Mouse (Mus musculus) liver, postnatal 0 days (tissue): ENCODE measurements around the gene Myh9. TPM values are rescaled to one million over a fixed set of nuclear protein-coding genes. Genes with fewer than 3 reads are reported as not detected.
A peak's percentile ranks its signal among the peaks of the same experiment; 100 is the strongest.

Experiments
- ATAC-seq: fragments of 200-750 bp; cut with Nextera tagmentation; 2 replicates; pipeline ENCODE4 v1.8.0; 2017; ENCODE audit warnings: mild to moderate bottlenecking, moderate library complexity
- DNase-seq: peaks from one replicate; pipeline ENCODE4 v3.0.0-alpha.2; 2016
- H3K27ac ChIP-seq: fragments of 300-500 bp; sonication (generic); 2 replicates; pipeline ENCODE4 v1.5.1; 2014; ENCODE audit warnings: antibody characterized with exemption, moderate library complexity, mild to moderate bottlenecking, low read depth
- H3K27me3 ChIP-seq: fragments of 300-500 bp; sonication (generic); 2 replicates; pipeline ENCODE4 v1.6.1; 2014; ENCODE audit warnings: low read length, control low read depth, mixed read lengths; ENCODE audit not compliant: insufficient read depth
- H3K36me3 ChIP-seq: fragments of 300-500 bp; sonication (generic); replicated peaks from 2 replicates; pipeline ENCODE4 v1.6.1; 2014; ENCODE audit warnings: mild to moderate bottlenecking, control low read depth, low read length, moderate library complexity, mixed read lengths; ENCODE audit not compliant: insufficient read depth
- H3K4me1 ChIP-seq: fragments of 300-500 bp; sonication (generic); 2 replicates; pipeline ENCODE4 v1.6.1; 2014; ENCODE audit warnings: antibody characterized with exemption, mild to moderate bottlenecking, control low read depth; ENCODE audit not compliant: insufficient read depth
- H3K4me2 ChIP-seq: fragments of 300-500 bp; sonication (generic); 2 replicates; pipeline ENCODE4 v1.6.1; 2014; ENCODE audit warnings: low read depth, mild to moderate bottlenecking, low read length, moderate library complexity, mixed read lengths
- H3K4me3 ChIP-seq: fragments of 300-500 bp; sonication (generic); 2 replicates; pipeline ENCODE4 v1.5.1; 2014; ENCODE audit warnings: low read depth, low read length
- H3K9ac ChIP-seq: fragments of 300-500 bp; sonication (generic); replicated peaks from 2 replicates; pipeline ENCODE4 v1.6.1; 2014; ENCODE audit warnings: mild to moderate bottlenecking, moderate library complexity
- H3K9me3 ChIP-seq: fragments of 300-500 bp; sonication (generic); 2 replicates; pipeline ENCODE4 v1.6.1; 2016; ENCODE audit warnings: mild to moderate bottlenecking, control low read depth, low read length, mixed read lengths
- CTCF ChIP-seq: sonication (generic); IDR thresholded peaks from 2 replicates; pipeline ENCODE4 v1.5.1; 2016; ENCODE audit warnings: antibody characterized with exemption, low read depth
- EP300 ChIP-seq: IDR thresholded peaks from 2 replicates; pipeline ENCODE4 v1.6.1; 2016; ENCODE audit warnings: antibody characterized with exemption, low read depth, mild to moderate bottlenecking
- WGBS: fragments of 180-500 bp; shearing (Covaris S2); extraction: QIAGEN DNeasy Blood & Tissue Kit; methylation state at CpG from one replicate; pipeline ENCODE4 v1.1.7; 2014; ENCODE audit not compliant: insufficient replicate concordance; 5-methylcytosine and 5-hydroxymethylcytosine counted together
- polyA plus RNA-seq: library from polyadenylated mRNA; unstranded; fragments of >200 nt; fragmentation: Nextera tagmentation; extraction: Ambion mirVana; gene quantifications from 2 replicates; pipeline ENCODE4 v1.2.1, GENCODE M21; 2015

Myh9 gene
- polyA plus RNA-seq, 1 experiment from 2014 or later, result 22.4 TPM

DNA sequence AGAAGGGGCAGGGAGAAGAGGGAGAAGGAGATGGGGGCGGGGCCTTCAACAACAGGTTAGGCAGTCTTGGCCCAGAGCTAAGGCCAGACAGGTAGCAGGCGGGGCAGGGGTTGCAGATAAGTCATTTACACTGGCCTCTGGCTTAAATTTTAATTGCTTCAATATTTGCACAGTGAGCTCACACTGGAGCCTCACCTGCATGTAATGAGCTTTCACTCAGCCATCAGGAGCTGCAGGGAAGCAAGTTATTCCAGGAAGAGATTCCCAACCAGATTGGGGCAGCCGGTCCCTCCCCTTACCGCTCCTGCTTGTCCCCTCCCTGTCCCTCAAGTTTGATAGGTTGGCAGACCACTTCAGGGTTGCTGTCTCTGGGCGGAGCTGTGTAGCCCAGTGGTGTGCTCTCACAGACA is 19.9 kb downstream of the Myh9 start:
- H3K4me3 ChIP-seq, result no peak overlapping the region
- 0 out of 2 replicates have a peak overlapping the region, but pooled peaks have one; percentile 40 for H3K9ac ChIP-seq
- H3K27ac ChIP-seq, result peak overlapping the region; percentile 85
- DNase-seq (peak; percentile 46), ATAC-seq (peak; percentile 70)
- peaks cover 21% of the 10 kb centered on the region for H3K36me3 ChIP-seq
- WGBS, result 38% methylated on average over 5 of the region's 5 CpGs
- H3K27me3 ChIP-seq, result no peaks in the 10 kb centered on the region
- peaks cover 82% of the 10 kb centered on the region for H3K4me1 ChIP-seq
- H3K4me2 ChIP-seq, result peak overlapping the region; percentile 26; the same call in 1 of the 2 replicates
- TF ChIP-seq CTCF (no peak), EP300 (no peak)
- H3K9me3 ChIP-seq, result no peaks in the 10 kb centered on the region

DNA sequence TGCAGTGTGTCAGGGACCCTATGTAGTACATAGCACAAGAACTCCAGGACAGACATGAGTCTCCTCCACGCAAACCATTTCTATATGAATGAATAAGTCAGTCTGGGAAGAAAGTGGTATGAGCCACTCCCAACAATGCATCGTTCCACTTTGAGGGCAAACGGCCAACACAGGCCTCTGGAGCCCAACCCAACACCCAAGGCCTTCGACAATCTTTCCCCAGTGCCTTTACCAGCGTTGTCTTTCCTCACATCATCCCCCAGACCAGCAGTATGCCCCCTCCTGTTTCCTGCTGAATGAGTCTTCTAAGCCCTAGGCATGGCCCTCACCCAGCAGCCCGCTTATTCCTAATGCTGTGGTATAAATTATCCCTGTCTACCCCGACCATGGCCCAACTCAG is 20.6 kb downstream of the Myh9 start:
- peaks cover 18% of the 10 kb centered on the region for H3K36me3 ChIP-seq
- ATAC-seq (no peak), DNase-seq (no peak)
- 33% methylated on average over 7 of the region's 7 CpGs for WGBS
- H3K4me1 ChIP-seq, result peaks cover 83% of the 10 kb centered on the region
- H3K9me3 ChIP-seq, result no peaks in the 10 kb centered on the region
- no peak overlapping the region; the same call in 1 of the 2 replicates for H3K9ac ChIP-seq
- H3K27ac ChIP-seq, result peak overlapping the region; percentile 85
- no peak overlapping the region for H3K4me3 ChIP-seq
- peak overlapping the region; percentile 22 for H3K4me2 ChIP-seq
- TF ChIP-seq CTCF (no peak), EP300 (no peak)
- H3K27me3 ChIP-seq, result no peaks in the 10 kb centered on the region

DNA sequence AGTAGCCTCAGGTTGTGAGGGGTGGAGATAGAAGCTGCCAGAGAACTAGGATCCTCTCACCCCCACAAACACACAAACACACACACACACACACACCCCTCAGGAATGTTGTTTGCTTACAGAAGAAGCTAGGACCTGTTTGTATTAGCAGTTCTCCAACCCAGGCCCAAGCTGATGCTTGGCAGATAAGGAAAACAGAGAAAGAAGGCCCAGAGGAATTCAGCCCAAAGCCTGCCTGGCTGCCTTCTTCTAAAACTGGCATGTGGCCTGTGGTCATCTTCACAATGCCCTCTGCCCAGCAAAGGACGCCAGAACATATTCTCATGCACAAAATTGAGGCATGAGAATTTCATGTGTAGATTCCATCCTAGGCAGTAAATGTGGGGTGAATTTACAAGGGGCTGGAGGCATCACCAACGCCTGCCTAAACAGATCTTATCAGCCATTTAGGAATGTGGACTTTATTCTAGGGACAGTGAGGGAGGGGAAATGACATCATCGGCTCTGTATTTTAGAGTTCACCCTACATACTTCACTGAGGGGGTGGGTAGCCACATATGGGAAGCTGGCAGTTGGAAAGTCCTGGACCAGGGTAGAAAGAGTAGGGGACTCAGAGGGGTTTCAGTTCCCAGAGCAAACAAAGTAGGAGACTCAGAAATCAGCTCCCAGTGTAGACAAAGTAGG is 21.4 kb downstream of the Myh9 start:
- Histone ChIP-seq H3K9me3 (no peaks in the 10 kb centered on the region), H3K36me3 (peaks cover 16% of the 10 kb centered on the region), H3K9ac (peak overlapping the region; percentile 21), H3K4me2 (0 out of 2 replicates have a peak overlapping the region, but pooled peaks have one; percentile 13), H3K27ac (peak overlapping the region; percentile 85), H3K4me3 (no peak overlapping the region), H3K4me1 (peaks cover 88% of the 10 kb centered on the region), H3K27me3 (no peaks in the 10 kb centered on the region)
- ATAC-seq (peak; percentile 42), DNase-seq (no peak)
- 32% methylated on average over 3 of the region's 3 CpGs for WGBS
- TF ChIP-seq EP300 (0 out of 2 replicates have a peak, but pooled peaks have one; percentile 26), CTCF (no peak)

GRCm38 (mm10) chr15:77819894-77820387 is 22.0 kb downstream of the Myh9 start:
- Histone ChIP-seq H3K27ac (peak overlapping the region; percentile 85), H3K4me1 (peaks cover 89% of the 10 kb centered on the region), H3K9me3 (no peaks in the 10 kb centered on the region), H3K4me2 (peak overlapping the region; percentile 13; the same call in 1 of the 2 replicates), H3K27me3 (no peaks in the 10 kb centered on the region), H3K4me3 (no peak overlapping the region), H3K36me3 (peaks cover 16% of the 10 kb centered on the region), H3K9ac (peak overlapping the region; percentile 21; the same call in 1 of the 2 replicates)
- TF ChIP-seq CTCF, result no peak
- TF ChIP-seq EP300, result 0 out of 2 replicates have a peak, but pooled peaks have one; percentile 22
- ATAC-seq, result peak; percentile 9; the same call in 1 of the 2 replicates
- peak; percentile 41 for DNase-seq
- WGBS, result 34% methylated on average over 10 of the region's 10 CpGs

- DNase-seq (peak; percentile 31), ATAC-seq (peak; percentile 10; the same call in 1 of the 2 replicates)
- Histone ChIP-seq H3K4me1 (peaks cover 88% of the 10 kb centered on the region), H3K9ac (no peak overlapping the region), H3K27ac (peak overlapping the region; percentile 48; the same call in 1 of the 2 replicates), H3K27me3 (no peaks in the 10 kb centered on the region), H3K4me3 (no peak overlapping the region), H3K4me2 (no peak overlapping the region; the same call in 1 of the 2 replicates), H3K9me3 (no peaks in the 10 kb centered on the region), H3K36me3 (peaks cover 15% of the 10 kb centered on the region)
- WGBS, result 58% methylated on average over 15 of the region's 15 CpGs
- TF ChIP-seq EP300 (no peak), CTCF (no peak)
These were observed 23.3 kb downstream of the Myh9 start for GRCm38 (mm10) chr15:77818556-77819158.

GRCm38 (mm10) chr15:77817417-77817816 is 24.6 kb downstream of the Myh9 start:
- peak overlapping the region; percentile 48 for H3K27ac ChIP-seq
- no peaks in the 10 kb centered on the region for H3K27me3 ChIP-seq
- peak overlapping the region; percentile 9; the same call in 1 of the 2 replicates for H3K4me2 ChIP-seq
- TF ChIP-seq EP300 (no peak), CTCF (no peak)
- no peaks in the 10 kb centered on the region for H3K9me3 ChIP-seq
- H3K9ac ChIP-seq, result no peak overlapping the region
- peaks cover 76% of the 10 kb centered on the region for H3K4me1 ChIP-seq
- ATAC-seq (no peak), DNase-seq (no peak)
- H3K36me3 ChIP-seq, result peaks cover 23% of the 10 kb centered on the region
- H3K4me3 ChIP-seq, result no peak overlapping the region
- WGBS, result 46% methylated on average over 7 of the region's 7 CpGs
